Mouse (Mus musculus) embryo, embryonic 9.5 days (tissue): ENCODE data around the gene Cacna2d3.

Source experiments
- DNase-seq: peaks from one replicate; pipeline ENCODE4 v3.0.0-alpha.2; 2017; ENCODE audit errors: extremely low spot score

Cacna2d3 gene

DNA sequence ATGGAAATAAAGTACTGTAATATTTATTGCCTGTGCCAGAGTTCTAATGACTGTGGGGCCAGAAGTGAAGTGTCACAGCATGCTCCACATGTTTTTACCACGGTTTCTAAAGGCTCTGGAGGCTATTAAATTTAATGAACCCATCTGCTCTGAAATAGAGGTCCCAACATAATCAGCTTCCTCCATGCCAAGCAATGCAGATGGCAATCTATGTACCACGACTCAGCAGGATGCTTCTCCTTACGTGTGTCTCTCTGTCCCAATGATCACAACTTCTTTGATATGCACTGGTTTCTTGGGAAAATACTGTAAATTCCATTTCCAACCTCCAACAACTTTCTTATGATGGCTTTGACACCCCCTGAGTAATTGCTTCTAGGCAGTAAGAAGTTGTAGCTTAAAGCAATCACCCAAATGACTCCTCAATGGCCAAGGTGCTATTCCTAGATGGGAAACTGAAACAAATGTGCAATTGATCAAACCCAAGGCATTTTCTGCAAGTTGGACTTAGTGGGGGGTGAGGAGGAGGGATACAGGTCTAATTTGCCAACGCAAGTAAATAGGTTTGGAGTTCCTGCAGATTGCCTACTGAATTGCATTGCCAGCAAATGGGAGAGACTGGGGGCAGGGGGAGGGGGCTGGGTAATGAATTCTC is 557.5 kb downstream of the Cacna2d3 start:
- no peak for DNase-seq

DNA sequence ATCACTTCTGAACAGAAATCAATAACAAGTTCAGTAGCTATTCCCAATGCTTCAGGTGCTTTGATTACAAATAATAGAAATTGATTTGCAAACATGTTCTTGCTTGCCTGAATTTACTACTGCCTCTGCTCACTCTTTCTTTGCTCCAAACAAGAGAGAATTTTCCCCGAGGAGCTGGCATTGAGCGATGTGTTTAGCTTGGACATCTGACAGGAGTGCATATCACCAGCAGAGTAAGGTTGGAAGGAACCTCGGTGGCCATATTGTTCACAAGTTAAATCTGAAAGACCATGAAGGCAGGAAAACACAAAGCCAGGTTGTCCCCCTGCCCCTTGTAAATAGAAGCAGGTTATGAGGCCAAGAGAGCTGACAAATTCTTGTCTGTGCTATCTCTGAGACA is 561.9 kb downstream of the Cacna2d3 start:
- DNase-seq, result no peak

DNA sequence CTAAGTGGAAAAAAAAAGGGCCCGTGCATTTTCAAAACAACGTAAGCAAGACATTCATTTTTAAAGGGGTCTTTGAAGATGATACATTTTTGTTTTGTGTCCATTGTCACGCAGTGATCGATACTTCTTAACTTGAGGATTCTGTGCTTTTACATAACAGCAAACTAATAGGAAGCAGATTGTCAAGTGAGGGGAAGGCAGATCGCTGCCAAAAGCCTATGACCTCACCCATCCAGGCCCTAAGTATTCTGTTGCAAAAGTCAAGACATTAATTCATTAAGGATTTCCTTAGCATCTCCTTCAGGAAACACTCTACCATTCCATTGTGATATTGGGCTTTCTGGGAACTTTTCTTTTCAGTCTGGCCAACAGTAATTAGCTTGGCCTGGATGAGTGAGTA is 564.6 kb downstream of the Cacna2d3 start:
- no peak for DNase-seq

DNA sequence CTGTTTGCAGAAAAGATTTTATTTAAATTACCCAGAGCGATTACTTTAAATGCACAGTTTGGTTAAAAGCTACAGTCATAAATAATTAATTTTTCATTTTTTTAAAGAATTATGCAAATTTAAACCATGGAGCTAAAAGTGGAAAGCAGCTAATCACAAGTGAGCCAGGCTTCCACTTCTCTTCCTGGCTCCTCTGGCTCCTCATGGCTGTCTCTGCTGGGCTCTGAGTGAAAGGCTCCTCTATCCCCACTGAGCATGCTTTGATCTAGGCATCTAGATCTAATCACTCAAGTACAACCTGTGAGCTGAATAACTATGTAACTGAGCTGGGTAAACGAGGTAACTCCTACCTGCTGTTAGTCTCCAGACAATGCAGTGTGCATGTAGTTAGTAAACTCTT is 577.5 kb downstream of the Cacna2d3 start:
- DNase-seq, result no peak

DNA sequence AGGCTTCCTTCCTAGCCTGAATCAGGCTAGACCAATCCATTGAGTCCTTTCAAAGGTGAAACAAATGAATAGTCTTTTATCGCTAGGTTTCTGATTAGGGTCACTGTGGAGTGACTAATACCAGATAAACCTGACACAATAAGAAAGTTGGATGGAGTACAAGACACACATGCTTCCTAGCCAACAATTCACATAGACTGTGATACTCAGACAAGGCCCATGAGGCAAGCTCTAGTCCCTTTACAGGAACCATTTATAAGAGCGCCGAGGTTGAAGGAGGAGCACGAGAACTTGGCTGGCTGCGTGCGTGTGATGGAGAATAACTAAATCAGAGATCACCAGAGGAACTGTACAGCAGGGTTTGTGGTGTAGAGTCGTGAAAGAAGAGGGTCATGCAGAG is 584.0 kb downstream of the Cacna2d3 start:
- DNase-seq, result no peak

DNA sequence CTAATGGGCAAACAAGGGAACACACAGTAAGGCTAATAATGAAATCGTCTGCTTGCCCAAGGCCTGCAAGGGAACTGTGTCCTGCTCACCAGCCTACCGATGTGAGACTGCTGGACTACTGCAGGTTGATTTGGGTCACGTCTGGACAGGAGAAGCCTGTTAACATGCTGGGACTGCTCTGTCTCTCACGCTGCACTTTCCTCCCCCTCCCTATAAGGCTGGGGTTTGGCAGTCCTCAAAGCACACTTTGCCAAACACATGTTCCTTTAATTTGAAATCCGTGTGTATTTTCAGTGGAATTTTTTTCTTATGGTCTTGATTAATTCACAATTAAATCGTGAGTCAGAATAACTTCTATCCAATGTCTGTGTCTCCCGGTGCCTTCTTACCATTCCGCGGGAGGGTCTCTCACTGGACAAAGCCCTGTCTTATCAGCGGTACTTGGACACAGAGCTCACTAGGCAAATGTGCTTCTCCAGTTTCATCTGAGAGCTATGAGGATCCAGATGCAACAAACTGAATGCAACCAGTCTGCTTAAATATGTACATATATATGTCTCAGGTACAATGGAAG is 584.6 kb downstream of the Cacna2d3 start:
- DNase-seq, result no peak

DNA sequence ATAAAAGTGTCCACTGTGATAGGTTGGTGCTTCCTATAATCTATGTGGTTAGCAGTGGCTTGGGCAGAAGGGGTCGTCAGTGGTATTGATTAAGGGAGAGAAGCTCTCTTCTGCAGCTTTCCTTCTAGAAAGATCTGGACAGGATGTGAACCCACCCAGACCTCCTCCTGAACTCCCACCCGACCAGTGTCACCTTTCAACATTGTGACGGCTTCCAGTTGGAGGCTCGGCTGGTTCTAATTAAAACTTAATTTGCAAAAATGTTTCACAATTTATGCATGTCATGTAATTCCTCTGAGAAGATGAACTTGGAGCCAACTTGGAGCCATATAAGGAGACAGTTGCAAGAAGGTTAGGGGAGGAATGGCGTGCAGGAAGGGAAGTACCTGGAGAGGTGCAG is 586.8 kb downstream of the Cacna2d3 start:
- no peak for DNase-seq

DNA sequence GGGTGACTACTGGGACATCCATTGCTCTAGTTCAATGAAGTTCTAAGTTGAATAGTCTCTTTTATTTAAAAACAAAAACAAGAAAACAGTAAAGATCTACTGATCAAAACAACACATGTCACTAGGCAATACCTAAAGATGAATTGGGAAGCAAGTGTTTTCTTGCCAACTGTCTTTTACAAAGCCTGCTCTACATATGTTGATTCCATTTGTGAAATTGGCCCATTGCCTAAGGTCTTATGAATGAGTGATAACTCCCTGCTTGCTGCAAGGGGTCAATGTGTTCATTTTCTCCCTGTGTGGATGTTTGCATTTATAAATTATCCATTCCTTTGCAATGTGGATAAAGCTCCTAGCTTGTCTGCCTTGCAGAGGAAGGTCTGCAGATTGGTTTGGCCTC is 591.2 kb downstream of the Cacna2d3 start:
- no peak for DNase-seq

DNA sequence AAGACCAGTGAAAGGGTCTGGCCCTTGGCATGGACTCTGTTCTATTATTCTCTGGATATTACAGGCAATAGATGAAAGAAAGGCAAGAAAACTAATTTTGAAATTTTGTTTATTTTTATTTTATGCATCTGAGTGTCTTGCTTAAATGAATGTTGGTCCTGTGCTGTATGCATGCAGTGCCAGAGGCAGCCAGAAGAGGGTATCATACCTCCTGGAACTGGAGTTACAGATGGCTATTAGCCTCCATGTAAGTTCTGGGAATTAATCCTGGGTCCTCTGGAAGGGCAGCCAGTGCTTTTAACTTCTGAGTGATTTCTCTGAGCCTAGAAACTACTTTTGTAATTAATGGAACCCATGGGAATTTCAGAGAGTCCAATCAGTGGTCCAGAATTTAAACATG is 597.8 kb downstream of the Cacna2d3 start:
- no peak for DNase-seq

DNA sequence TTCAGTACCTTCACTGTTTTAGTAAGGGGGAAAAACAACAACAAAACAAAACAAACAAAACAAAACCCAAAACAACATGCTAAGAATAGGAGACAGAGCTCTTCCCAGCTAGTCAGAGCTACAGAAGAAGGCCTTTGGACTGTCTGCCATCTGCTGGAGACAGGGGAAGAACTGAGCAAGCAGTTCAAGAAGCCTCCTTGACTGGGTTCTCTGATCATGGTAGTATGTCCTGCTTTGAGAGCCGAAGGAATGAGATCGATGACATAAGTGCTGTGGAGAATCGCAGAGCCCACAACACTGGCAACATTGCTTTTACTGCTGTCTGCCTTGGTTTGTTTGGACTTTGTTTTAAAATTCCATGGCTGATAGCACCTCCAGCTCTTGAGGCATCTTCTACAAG is 598.9 kb downstream of the Cacna2d3 start:
- DNase-seq, result no peak

DNA sequence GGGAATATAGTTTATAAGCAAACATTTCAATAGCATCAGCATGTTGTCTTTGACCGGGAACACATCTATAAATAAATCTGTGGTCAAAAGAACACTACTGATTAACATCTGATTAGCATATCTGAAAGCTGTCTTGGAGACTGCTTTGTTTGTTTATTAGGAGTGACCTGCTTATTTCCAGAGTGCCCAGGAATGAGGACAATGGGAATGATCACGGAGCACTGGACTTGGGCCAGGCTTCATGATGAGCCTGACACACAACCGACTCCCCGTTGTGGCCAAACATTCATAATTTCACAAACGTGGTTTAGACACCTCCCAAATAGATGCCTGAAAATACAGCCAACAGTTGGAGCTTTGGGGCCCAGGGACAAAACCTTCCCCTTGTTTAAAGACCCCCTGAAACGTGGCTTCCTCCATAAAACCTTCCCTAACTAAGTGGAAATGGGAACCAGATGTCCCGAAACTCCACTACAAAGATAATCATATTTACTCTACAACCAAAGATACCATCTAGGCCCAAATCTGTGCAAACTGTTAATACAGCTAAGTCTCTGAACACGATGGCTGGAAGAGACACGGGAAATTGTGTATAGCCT is 607.7 kb downstream of the Cacna2d3 start:
- no peak for DNase-seq

DNA sequence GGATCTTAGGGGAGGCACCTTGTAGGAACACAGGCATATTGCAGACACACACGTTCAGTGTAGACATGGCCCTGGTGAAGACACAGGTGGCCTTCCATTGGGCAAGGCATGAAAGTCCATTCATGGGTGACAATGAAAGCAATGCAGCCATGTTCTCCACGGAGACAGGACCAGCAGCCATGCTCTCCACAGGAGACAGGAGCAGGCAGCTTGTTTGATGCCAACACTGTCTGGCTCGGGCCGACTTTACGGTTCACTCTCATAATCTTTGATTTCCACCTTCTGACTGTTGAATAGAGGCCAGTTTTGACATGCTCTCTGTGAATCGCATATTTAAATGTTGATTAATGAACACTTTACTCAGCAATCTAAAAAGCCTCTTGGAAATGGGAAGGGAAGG is 610.0 kb downstream of the Cacna2d3 start:
- no peak for DNase-seq

DNA sequence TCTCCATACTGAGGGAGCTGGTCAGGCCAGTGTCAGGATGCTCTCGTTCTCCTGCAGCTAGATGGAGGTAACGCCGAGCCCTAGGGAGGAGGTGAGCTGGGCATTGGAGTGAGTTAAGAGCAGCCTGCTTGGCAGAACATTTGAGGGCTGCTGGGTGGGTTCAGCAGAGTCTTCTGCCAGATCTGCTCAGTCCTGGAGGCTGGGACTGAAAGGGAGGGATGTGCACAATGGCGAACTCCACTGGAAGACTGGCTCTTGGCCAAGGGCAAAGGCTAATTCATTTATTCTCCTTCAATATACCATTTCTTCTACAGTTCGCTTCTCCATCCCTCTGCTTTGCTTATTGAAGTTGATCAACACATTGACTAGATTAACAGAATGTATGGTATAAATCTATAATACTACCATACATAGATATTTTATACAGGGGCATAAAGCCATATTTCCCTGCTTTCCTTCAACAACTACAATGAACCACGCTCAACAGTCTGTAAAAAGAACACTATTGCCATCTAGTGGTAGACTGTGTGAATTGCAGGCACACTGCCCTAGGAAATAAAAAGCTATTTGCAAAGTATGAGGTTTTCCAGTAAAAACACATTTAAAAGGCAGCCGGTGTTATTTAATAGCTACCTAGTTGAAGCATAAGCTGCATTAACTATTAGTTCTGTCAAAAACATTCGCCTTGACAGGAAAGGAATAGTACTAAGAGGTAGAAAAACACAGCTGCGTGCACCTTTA is 611.1 kb downstream of the Cacna2d3 start:
- DNase-seq, result peak; percentile 49

DNA sequence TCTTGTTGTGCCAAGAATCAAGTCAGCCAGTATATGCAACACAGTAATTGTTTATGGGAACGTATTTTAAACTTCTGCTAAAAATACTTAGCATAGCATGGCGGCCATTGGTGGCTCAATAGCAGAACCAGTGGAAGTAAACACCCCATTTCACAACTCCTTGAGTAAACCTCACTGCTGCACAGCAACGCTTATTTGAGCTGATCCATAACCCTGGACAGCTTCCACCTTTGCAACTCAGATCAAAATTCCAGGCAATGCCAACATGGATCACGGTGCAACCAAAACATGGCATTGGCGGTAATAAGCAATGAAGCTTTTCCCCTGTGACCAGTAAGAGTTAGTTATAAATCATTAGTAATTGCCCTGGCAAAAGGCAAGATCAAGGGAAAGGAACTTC is 614.2 kb downstream of the Cacna2d3 start:
- DNase-seq, result no peak

DNA sequence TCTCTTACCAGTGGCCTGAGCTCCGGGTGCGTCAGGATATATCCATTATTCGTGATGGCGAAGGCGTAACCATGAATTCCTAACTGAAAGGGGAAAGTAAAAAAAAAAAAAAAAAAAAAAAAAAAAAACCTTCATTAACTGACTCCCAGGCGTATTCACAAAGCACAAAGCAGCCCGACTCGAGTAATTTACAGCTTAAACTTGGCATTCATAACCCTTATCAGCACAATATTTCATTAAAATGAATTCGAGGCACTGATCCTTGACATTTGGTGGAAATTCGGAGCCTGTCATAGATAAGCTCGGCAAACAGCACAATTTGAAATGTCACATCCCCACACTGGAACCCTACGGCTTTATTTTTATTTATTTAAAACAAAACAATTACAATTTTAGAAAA is 623.9 kb downstream of the Cacna2d3 start:
- no peak for DNase-seq

DNA sequence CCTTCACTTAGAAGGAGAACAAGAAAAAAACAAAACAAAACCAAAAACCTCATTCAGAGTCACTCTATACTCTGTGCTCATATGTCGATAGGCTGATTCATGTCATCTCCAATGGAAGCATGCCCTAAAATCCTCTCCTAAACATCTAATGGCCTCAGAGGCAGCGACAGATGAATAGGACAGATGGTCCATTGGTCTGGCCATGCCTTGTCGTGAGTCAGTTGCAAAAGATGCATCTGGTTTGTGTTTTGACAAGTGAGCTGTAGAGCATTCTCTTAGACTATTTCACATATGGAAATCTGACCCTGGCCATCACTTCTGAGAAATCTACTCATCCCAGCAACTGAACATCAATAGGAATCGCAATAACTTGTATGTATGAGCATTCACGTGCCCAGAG is 626.2 kb downstream of the Cacna2d3 start:
- DNase-seq, result no peak

DNA sequence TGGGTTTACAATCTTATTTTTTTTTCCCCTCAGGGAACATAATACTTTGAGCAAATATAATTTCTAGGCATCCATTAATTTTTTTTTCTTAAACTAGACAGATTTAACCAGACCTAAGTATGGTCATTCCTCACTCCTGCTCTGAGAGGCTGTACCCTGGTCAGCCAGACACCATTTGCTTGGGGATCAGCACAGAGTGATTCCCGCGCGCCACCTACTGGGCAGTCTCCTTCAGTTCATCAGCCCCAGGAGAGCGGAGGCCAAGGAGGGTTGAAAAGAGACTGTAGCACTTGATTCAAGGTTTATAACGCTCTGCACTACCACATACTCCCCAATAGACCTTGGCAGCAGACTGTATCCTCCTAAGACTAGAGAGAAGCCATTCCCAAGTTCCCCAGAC is 631.6 kb downstream of the Cacna2d3 start:
- peak; percentile 78 for DNase-seq

DNA sequence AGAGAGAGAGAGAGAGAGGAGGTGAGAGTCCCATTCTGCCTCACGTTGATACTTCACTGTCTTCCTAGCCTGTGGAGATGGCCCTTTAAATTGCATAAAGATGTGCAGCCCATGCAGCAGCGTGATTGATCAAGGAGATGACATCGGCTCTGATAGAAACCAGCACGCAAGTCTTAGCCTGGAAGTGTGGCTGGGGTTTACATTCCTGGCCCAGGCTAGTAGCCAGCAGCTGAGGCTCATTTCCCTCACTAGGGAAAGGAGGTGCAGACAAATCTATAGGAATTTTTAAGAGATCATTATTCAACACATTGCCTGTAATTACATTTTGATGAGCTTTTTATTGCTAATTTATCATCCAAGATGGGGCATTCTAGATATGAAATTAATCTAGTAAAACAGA is 635.1 kb downstream of the Cacna2d3 start:
- no peak for DNase-seq

DNA sequence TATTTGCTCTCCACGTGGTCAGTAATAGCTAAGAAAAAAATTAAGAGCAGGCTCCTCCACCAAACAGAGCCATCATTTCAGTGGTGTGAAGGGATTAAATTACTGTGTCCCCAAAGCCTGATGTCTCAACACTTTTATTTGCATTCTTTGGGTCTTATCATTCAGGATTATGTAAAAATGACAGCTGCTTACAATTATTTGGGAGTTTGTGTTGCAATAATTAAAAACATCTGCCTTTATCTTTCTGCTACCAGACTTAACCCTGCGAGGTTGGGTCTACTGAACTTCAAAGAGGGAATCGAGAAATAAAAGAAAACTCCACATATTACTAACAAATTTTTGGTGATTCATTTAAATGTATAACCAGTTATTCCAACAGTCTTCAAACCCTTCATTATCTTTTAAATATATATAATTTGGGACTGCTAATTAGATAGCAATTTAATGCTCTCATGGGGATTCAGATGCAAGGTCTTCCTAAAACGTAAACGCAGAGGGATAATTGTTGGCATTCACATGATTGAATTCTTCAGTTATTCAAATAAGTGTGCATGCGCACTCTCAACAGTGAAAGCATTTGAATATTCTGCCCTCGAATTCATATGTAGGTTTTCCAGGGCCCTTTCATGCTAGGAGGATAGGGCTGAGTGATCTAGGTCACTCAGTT is 636.0 kb downstream of the Cacna2d3 start:
- DNase-seq, result no peak

DNA sequence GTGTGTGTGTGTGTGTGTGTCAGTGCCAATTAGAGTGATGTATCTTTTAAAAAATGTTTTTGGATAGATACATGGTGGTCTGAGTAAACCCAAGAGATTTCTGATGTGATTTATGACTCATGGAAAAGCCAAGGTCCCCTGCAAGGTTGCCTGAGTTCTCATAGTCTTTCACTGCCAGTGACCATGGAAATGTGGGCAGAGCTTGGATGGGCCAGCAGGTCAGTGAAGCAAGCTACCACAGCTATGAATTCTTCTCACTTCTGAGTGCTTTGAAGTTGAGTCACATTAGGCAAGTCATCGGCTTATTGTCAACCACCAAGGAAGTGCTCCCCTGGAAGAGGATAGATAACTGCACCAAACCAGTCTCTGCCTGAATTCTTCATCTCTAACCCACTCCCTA is 639.5 kb downstream of the Cacna2d3 start:
- DNase-seq, result no peak

DNA sequence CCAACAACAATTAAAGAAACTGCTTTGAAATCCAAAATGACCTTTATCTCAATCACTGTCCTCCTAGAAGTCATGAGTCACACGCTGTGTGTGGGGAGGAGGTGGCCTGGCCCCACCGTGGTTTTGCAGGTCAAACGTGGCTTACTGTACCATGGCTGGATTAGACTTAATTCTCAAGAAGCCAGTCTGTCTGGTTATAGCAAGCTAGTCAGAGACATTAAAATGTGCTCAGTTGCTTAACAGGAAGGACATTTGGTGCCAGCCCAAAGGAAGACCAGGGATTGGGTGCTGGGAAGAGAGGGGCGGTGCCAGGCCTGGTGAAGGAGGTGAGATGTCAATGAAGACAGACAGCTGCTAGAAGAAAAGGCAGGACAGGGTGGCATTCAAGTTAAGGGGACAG is 641.0 kb downstream of the Cacna2d3 start:
- no peak for DNase-seq

DNA sequence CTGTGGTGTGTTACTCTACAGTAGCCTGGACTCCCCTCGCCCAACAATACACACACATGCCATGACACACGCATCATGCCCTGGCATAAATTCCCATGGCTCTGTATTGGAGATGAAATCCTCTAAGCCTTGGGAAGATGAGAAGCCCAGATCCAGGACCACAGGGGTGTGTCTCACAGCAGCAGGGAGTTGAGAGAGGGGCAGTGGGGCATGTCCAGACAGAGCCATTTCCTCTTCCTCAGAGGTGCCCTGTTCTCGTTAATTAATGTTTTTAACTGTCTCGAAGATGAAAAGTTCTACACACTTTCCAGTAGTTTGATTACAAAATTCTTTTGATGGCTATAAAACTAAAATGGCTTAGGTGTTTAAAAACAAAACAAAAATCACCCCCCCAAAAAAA is 641.4 kb downstream of the Cacna2d3 start:
- DNase-seq, result no peak
